Mouse (Mus musculus) gastrocnemius, postnatal 10 days (tissue): ENCODE measurements around the gene 2210408I21Rik. TPM values are rescaled to one million over a fixed set of nuclear protein-coding genes. Genes with fewer than 3 reads are reported as not detected.
"Not testable (repeated sequence)": the region's sequence is repeated elsewhere in the genome, so short reads cannot be mapped to it uniquely, and the experiment has no call there.

Experiments used
- DNase-seq: peaks from one replicate; pipeline ENCODE4 v3.0.0; 2021; ENCODE audit warnings: mixed read lengths
- long read RNA-seq, 2 experiments: library from polyadenylated mRNA; stranded (forward); transcript quantifications; one replicate each; pipeline ENCODE4 v2.0.0; 2021
- total RNA-seq, 2 experiments: library from RNA; stranded (reverse); gene quantifications; 2 replicates each; pipeline ENCODE4 v1.2.3; 2021

Gene 2210408I21Rik
- 1 to 10 TPM; 4.8 to 5.9 TPM for total RNA-seq
- long read RNA-seq, experiment 1, partial matches to known transcripts, result 0 of 2 reads
- long read RNA-seq, experiment 1, other reads (novel, unspliced or antisense), result 1 of 2 reads
- long read RNA-seq, experiment 2, partial matches to known transcripts, result 2 of 3 reads
- long read RNA-seq, experiment 2, other reads (novel, unspliced or antisense), result 0 of 3 reads

GRCm38 (mm10) chr13:77134931-77135620 lies at the start of gene 2210408I21Rik, which contains the start of gene Slf1:
2210408I21Rik (plus strand) TSS chr13:77135540.
Slf1 (minus strand) TSS chr13:77135473.
- peak; percentile 83 for DNase-seq

DNA sequence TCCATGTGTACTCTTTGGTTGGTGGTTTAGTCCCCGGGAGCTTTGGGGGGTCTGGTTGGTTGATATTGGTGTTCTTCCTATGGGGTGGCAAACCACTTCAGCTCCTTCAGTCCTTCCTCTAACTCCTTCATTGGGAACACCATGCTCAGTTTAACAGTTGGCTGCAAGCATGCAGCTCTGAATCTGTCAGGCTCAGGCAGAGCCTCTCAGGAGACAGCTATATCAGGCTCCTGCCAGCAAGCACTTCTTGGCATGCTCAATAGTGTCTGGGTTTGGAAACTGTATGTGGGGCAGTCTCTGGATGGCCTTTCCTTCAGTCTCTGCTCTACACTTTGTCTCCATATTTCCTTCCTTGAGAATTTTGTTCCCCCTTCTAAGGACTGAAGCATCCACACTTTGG lies 42.5 kb upstream of the 2210408I21Rik start:
- DNase-seq, result not testable (repeated sequence)

GRCm38 (mm10) chr13:77107734-77108133 lies 27.6 kb upstream of the 2210408I21Rik start:
- DNase-seq, result no peak

- no peak for DNase-seq
These were observed 16.6 kb upstream of the 2210408I21Rik start for GRCm38 (mm10) chr13:77118695-77119094.

GRCm38 (mm10) chr13:77125159-77125558 lies 10.2 kb upstream of the 2210408I21Rik start:
- DNase-seq, result no peak

DNA sequence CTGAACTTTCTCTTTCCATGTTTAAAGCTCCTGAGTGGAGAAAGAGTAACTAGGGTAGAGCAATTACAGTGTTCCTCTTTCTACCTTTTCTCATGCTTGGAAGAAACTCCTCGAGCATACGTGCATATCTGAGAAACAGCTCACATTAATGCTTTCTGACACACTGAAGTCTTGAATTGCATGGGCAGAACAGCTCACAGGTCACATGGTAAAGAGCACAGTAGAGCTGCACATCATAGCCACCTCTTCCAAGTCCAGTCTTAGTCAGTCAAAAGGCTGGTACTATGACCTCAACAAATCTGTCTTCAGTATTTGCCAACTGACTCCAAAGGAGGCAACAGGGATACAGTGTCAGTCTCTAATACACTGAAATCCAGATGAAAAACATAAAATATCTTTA lies 7.1 kb upstream of the 2210408I21Rik start:
- DNase-seq, result no peak

- no peak for DNase-seq
These were observed 4.2 kb upstream of the 2210408I21Rik start for GRCm38 (mm10) chr13:77131132-77131531.

GRCm38 (mm10) chr13:77135621-77135981 lies 261 bp downstream of the 2210408I21Rik start:
- no peak for DNase-seq

DNA sequence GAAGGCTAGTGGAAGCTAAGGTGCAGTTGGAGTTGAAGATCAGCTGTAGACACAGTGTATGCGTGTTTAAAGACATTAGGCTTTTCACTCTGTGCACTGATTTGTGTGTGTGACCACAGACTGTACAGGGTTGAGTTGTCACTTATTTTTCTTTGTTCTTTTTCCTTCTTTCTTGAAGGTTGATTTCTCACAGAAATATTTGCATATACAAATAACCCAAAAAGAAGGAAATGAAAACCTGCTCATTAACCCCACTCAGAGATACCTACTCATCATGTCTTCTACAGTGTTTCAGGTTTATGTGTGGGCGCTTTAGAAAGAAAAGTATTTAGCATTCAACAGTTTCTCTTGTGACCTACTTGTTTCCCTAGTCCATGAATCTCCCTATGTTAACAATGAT lies 5.5 kb downstream of the 2210408I21Rik start:
- DNase-seq, result no peak

GRCm38 (mm10) chr13:77177931-77178330 lies 42.6 kb downstream of the 2210408I21Rik start:
- no peak for DNase-seq

GRCm38 (mm10) chr13:77190606-77191005 lies 55.3 kb downstream of the 2210408I21Rik start:
- DNase-seq, result no peak

- DNase-seq, result no peak
These were observed 56.9 kb downstream of the 2210408I21Rik start for GRCm38 (mm10) chr13:77192201-77192600.

GRCm38 (mm10) chr13:77208764-77209418 lies 73.6 kb downstream of the 2210408I21Rik start:
- no peak for DNase-seq

DNA sequence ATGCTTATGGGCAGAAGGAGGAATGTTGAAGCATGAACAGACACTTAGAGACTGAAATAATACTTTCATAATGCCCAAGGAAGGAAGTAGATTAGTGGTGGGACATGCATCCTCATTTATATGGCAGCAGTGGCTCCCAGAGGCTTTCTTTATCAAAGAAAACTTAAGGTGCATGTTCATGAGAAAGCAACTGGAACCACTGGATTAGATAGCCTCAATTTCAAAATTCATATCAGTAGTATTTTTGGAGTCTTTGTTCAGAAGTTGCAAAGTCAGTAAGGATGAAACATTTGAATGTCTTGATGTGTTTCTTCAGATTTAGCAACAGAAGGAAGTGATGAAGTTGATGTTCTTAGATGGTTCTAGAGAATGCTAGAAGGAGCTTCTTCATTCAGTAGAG lies 77.9 kb downstream of the 2210408I21Rik start:
- no peak for DNase-seq

DNA sequence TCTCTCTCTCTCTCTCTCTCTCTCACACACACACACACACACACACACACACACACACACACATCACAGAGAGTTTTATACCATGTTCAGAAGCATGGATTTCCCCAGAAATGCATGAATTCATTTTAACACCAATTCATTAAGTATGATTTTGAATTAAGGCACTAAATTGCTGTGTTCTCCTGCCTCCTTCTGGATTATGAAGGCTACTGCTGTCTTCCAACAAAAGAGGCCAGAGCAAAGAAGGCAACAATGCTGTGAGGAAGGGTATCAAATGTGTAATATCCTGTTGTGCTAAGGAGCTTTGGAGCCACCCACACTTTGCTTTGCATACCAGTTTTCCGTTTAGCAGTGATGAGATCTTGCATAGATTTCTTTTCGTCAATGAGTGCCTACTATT lies 80.1 kb downstream of the 2210408I21Rik start:
- DNase-seq, result no peak

GRCm38 (mm10) chr13:77217672-77218280 lies 82.4 kb downstream of the 2210408I21Rik start:
- no peak for DNase-seq

DNA sequence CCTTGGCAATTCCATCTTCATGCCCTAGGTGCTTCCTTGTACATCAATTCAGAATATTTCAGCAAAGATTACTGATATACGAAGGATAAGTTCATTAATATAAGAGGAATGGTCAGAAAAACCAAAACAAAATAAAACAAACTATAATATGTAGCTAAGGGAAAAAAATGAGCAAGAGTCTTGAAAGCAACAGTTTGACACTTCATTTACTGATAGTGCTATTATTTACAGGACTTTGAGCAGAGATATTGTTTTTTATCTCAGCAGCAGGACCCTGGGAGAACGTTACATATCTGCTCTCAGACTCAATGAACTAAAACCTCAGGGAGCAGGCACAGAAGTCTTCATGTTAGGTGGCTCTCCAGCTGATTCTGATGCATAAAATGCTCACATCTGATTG lies 85.7 kb downstream of the 2210408I21Rik start:
- no peak for DNase-seq

DNA sequence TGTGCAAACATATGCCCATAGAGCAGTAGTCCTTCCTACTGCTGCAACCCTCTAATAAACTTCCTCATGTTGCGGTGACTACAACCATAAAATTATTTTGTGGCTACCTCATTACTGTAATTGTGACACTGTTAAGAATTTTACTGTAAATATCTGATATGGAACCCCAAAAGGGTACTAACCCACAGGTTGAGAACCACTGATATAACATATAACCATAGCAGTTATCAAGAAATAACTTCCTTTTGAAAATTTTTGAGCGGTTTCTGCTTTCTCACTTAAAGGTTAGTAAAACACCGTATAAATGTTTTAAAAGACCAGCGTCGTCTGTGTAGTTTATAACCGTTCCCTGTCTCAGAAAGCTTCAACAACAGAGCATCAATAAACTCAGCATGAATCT lies 121.2 kb downstream of the 2210408I21Rik start:
- no peak for DNase-seq

- DNase-seq, result no peak
These were observed 127.5 kb downstream of the 2210408I21Rik start for GRCm38 (mm10) chr13:77262715-77263338.

DNA sequence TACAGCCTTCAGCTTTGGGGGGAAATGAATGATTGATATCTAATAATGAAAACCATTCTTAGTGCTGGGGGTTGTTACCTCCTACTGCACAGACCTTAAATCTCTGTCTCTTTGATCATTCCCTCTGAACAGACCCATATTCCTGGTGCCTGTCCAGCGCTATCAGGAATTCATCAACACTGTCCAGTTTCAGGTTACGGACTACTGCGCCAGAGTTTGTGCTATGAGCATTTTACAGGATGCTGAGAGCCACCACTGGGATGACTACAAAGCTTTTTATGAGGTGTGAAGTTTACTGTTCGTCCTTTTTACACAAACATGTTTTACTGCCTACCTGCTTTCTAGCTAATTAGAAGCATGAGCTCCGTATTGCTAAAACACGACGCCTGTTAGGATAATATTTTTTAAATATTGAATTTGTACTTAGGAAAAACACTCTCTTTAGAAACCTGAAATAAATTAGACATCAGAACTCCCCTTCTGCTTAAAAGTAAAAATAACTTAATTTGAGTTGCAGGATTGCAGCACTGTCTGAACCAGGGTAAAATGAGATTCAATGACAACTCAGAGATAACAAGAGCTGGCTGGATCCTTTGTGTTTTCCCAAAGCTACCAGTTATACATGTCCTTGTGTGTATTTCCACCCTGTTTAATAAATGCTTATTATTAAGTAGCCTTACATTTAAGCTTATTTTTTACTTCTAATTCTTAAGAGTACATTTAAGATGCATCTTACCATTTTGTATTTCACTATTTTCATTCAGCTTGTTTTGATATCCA lies 128.2 kb downstream of the 2210408I21Rik start:
- no peak for DNase-seq

GRCm38 (mm10) chr13:77264481-77264880 lies 129.1 kb downstream of the 2210408I21Rik start:
- no peak for DNase-seq
